Mouse (Mus musculus) adrenal gland, adult 18-20 months (tissue): ENCODE measurements around the gene Hoga1. TPM values are rescaled to one million over a fixed set of nuclear protein-coding genes. Genes with fewer than 3 reads are reported as not detected.

Experiments
- DNase-seq, 2 experiments: peaks; one replicate each; pipeline ENCODE4 v3.0.0; 2021 to 2022; ENCODE audit warnings: low spot score in 2 of 2
- total RNA-seq, 2 experiments: library from RNA; stranded (reverse); gene quantifications; 1 replicate in 1 of 2; 2 replicates in 1 of 2; pipeline ENCODE4 v1.2.3; 2021

Hoga1 gene
- total RNA-seq, 2 experiments from 2014 or later: 4.2 to 6.5 TPM

DNA sequence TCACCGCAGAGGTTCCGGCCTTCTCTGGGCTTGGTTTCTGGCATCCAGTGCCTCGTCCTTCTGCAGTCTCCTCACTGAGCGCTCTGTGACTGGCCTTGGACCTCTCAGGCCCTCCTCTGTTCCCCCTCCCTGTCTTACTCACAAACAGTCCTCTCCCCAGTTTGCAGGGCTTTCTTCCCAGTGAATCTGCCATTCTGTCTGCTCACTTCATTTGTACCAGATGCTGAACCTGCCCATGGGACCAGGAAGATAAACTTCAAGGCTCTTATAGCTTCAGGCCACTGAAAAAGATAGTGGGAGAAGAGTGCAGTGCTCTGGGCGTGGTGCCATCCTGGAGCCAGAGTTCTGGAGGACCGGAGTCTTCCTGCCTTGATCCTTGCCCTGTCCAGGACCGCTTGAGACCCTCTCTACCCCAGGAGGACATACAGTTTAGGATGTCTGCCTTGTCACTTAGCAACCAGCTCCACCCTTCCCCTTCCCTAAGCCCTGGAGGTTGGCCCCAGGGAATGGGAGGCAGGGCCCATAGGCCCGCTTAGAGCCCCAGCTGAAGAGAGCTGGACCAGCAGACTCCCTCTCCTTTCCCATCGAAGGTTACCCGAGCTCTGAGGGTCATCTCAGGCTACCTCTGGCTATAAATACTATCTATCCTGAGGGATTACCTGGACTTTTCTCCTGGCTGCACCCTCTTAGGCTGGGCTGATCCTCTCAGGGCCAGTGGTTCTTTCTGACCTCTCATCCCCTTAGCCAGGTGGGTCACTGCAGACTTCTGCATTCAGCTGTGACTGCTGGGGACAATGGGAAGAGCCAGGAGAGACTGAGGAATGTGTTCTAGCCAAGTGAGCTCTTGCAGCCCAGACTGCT is 23.5 kb upstream of the Hoga1 start:
- no peak for DNase-seq

DNA sequence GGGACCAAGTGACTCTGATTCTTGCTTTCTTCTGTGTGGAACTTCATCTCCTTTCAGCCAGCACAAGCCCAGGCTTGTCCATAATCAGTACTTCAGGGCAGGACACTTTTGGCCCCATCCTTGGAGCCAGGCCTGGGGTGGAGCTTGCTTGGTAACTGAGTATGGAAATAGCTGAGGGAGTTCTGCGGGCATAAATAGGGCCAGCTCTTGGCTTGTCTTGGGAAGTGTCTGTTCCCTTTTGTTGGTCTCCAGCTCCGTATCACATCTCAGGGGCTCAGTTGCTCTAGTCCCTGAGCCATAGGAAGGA is 22.9 kb upstream of the Hoga1 start:
- no peak for DNase-seq

DNA sequence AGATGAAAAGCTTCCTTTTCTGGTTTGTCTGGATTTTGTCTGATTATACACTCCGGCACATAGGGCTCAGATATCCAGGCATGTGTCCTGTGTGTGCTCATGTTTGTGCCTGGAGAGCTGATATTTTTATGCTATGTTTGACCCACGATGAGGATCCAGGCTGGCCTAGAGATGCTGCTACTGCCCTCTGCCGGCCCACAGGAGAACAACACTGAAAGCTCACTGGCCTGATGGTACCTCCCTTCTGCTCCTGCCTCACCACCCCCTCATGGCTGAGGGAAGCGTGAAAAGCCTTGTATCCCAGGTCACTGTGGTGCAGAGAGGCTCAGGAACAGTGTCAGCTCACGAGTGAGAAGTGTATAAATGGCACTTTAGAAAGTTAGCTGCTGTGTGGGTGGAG is 19.3 kb upstream of the Hoga1 start:
- peak; percentile 82 to 87 for DNase-seq

DNA sequence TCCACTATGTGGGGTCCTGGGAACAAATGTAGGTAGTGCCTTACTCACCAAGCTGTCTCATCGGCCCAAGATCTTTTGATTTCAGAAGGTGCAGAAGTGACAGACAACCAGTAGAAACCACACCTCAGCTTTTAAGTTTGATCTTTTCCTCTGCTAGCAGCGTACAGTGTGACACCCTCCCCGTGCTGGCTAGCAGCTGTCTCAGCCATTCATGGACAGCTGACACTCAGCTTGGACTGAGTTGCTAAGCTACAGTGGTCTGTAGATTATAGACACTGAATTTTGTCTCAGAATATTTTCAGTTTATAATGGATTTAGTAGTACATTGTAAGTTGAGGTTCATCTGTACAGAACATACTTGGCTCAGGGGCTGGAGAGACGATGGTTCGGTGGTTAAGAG is 14.3 kb upstream of the Hoga1 start:
- DNase-seq: no peak

DNA sequence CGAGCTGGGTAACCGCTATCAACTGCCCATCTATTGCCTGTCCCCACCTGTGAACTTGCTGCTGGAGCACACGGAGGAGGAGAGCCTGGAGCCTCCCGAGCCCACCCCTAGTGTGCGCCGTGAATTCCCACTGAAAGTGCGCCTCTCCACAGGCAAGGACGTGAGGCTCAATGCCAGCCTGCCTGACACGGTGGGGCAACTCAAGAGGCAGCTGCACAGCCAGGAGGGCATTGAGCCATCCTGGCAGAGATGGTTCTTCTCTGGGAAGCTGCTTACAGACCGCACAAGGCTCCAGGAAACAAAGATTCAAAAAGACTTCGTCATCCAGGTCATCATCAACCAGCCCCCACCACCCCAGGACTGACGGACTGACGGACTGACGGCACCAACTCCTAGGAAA is 11.8 kb upstream of the Hoga1 start:
- no peak for DNase-seq

DNA sequence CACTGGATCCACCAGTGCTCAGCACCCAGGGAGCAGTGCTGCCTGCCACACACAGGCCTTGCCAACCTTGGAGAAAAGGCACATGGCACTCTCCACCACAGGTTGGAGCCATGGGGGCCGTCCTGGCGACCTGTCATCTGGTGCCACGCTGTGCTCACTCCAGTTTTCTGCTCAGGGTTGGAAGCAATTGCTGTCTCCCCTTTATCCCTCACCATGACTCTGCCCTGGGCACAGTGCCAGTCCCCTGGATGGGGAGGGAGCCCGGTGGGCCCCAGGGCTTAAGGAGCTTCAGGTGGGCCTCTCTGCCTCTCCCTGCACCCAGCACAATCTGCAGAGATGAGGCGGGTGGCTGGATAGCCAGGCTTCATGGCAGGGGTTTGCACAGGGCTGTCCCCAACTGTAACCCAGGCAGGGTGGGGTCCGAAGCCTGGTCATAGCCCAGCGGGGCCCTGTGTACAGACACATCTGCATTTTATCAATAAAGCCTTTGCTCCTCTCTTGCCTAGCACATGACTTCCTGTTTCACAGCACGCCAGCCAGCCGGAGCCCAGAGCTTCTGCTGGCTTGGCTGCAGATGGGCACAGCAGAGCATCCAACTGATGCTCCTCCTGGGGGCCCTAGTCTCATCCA is 11.1 kb upstream of the Hoga1 start:
- no peak for DNase-seq

DNA sequence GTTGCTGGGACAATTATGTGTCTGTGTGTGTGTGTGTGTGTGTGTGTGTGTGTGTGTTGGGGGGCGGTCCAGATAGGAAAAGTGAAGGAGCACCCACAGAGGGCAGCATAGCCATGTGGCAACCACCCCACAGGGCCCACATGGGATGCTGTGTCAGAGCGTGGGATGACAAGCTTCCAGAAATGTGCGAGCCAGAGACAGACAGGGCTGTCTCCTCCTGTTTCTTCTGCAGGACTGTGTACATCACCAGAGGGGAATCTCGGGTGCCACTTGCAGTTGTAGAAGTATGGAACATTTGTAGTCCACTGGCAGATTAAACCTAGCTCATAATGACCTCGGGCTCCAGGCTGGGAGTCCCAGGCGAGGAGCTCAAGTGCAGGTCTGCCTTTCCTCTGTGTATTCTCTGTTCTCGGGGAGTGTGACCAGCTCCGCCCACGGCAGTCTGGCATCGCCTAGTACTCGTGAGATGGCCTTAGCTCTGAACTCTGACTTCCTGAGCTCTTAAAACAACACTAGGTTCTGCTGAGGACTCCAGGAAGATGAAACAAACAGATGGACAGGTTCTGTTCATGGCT is 10.4 kb upstream of the Hoga1 start:
- DNase-seq: no peak

DNA sequence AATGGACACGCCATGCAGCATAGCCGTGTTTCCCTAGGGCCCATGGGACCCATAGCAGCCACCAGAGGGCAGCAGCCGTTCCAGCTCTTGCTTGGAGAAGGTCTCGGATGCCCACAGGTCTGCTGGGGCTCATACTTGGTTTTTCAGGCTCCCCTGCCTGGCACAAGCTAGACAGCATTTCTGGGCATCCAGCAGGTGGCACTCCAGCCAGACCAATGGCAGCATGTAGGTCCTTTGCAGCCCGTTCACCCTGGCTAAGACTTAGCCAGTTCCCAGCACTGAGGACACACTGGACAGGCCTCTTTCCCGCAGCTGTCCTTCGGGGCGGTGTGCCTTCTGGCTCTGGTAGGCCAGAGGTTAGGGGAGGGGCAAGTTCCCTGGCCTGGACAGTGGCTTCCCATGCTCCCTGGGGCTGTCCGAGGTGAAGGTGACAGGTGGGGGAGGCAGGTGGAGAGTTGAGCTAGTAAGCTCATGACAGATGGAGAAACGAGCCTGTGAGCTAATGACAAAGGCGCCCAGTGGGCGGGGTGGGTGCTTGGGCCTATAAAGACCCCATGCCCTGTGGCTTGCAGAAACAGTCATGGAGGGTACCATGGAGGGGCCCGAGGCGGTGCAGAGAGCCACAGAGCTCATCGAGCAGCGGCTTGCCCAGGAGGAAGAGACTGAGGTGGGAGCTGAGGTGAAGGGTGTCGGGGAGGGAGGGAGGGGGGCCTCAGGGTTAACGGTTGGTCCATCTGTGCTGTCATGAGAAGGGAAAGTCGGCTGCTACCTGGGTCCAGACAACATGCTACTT is 9.8 kb upstream of the Hoga1 start, which contains the start of gene Ankrd2:
Gene Ankrd2, plus strand, starts transcription at position 545 of the 793 bp plus-strand sequence.
- DNase-seq: peak; percentile 77 to 82

DNA sequence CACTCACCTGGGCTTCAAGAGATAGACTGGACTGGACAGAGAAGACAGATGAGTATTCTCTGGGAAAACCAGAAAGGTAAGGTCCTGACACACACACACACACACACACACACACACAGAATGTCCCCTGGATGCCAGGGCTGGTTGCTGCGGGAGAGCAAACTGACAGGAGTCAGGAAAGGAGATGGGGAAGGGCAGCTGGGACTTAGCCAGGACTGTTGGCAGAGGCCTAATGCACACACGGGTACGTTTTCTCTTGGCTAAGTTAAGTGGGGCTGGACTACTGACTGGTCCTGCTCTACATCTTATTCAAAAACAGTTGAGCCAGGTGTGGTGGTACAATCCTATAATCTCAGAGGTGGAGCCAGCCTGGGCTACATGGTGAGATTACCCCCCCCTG is 9.1 kb upstream of the Hoga1 start:
- DNase-seq: no peak

DNA sequence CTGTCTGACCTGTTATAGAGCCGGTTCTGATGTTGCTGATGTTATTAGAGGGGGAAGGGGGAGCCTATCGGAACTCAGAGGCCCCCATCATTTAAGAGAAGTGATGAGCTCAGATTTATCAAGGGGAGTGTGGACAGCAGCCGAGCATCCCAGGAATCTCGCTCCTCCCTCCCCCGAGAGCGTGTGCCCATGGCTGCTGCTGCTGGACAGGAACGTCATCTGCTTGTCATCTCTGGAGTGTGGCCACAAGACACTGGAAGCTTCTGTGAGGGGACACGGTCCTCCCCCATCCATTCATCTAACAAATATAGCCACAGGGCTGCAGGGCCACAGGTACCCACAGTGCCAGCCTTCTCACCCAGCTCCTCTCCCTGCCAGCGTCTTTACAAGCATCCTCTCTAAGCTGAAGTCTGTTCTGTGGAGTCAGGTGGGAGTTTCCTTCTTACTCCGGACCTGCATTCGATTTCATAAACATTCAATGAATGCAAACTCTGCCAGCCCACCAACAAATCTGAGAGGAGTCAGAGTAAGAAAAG is 8.2 kb upstream of the Hoga1 start:
- no peak for DNase-seq

DNA sequence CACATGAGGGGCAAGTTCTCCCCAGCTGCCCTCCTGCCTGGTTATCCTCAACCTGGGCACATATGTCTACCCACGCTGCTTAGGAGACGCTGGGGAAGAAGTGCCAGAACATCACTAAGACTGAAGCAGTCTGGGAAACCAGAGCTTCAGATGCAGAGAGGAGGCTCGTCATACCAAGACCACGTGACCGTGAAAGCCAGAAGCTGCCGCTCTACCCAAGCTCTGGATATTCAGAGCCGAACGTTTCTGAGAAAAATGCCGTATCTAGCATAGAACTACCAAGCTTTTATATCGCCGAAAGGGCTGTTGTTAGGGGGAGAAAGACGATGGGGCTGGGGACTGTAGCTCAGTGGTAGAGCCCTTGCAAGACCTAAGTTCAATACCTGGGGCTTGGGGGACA is 7.1 kb upstream of the Hoga1 start:
- no peak for DNase-seq

DNA sequence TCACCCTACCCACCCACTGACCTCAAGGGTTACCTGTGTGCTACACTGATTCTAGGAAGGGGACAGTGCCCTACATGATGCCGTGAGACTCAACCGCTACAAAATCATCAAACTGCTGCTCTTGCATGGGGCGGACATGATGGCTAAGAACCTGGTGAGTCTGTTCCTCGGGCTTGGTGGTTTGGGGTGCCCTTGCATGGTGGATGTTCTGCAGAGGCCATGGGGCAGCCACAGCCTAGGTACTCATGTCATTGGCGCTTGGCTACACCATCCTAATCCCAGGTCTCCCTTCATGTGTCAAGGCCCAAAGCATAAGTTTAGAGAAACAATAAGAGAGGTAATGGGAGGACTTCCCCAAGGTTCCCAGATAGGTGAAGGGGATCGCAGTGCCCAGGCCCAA is 1.4 kb upstream of the Hoga1 start:
- no peak for DNase-seq

DNA sequence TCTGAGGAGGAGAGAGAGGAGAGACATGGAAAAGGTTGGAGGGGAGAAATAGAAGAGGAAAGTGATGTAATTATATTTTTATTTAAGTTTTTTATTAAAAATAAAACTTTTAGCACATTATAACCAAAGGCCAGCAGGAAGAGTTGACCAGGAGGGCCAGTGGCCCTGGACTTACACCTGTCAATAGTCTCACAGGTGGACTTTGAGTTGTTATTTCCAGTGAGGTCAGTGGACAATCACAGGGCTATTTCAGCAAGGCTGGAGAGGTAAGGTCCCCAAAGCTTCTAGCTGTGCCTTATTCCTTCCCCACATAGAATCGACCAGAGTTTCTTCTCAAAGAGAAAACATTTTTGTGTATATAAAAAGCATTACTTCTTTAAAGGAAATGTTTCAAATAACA is 4.8 kb downstream of the Hoga1 start:
- DNase-seq: no peak

DNA sequence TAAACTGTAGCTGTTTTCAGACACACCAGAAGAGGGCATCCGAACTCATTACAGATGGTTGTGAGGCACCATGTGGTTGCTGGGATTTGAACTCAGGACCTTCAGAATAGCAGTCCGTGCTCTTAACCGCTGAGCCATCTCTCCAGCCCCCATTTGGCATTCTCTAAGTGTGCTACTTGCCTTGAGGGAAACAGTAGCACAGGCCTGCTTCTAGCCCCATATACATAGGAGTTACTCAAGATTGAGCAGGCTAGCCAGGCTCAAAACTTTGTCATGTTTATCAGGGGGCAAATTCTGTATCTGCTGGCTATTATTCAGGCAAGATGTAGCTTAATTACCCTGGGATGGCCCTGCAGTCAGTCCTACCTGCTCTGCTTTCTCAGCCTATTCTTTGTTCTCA is 5.9 kb downstream of the Hoga1 start:
- no peak for DNase-seq

DNA sequence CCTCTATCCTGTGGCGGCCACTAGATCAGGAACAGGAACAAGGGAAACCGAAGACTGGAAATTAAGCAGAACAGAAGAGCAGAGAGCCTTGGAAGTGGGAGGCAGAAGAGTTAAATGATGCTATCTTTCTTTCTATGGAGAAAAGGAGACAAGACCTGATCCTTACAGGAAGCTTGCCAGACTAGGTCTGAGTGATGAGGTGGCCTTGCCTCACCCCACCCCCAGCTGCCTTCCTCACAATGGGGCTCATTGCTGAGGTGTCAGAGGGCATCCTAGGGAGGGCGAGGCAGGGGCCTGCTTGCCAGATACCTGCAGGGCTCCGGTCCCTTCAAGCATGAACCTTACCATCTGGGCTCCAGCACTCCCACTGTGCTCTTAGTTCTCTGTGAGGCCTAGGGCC is 6.5 kb downstream of the Hoga1 start, which contains the start of gene 4933411K16Rik:
Gene 4933411K16Rik, plus strand, starts transcription at position 301 of the 400 bp plus-strand sequence.
- DNase-seq: no peak

DNA sequence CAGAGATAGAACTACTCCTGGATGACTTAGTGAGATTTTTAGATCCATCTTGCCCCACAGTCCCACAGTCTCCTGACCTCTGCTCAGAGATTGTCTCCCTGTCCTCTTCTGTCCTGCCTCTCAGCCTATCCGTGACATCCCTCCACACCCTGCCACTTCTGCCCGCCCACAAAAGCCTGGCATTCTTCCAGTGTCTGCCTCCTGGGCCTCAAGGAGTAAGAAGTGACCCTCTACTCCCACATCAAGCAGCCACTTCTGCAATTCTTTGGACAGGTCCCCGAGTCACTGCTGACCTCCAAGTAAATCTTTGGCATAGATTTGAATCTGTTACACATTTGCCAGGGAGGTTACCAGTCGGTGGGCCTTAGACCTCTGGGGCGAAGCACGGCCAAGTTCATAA is 8.8 kb downstream of the Hoga1 start:
- no peak for DNase-seq

DNA sequence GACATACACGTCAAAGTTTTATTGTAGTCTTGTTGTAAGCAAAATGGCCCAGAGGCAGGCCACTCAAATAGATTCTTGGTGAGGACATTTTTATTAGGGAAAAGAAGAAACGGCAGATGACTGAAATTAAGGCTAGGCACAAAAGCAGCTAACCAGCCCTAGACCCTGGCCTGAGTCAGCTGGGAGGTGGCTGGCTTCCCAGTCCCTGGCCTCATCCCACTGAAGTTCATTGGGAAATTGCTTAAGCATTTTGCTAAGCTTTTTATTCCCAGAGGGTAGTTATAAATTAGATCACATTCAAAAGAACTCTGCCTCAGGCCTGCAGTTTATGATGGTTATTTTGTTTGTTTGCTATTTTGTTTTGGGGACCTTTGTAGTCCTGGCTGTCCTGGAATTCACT is 10.5 kb downstream of the Hoga1 start:
- DNase-seq: no peak

DNA sequence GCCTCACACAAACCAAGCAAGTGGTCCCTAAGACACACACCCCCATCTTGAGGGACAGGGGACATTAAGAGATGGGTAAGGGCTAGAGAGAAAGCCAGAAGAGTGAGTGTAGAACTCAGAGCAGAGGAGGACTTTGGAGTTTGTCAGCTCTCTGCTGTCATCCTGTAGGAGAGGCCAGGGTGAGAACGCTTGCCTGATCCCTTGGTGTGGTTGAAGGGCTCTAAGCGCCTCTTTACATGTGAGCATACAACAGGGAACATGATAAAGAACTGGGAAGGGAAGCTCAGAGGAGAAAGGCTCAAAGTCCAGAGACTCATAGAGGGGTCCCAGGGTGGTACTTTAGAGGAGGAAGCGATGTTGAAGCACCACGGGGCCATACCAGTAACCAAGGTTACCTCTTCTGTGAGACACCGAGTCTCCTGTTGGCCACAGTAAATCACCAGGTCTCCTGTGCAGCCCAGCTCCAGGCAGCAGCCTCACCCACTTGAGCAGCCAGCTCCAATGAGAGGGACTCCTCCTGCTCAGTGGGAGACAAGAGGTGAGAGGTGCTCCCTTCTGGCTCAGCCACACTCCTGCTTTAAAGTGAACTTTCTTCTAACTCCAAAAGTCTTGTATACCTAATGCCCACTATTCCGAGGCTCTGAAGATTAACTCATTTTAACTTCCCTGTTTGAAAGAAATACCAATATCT is 11.5 kb downstream of the Hoga1 start:
- no peak for DNase-seq

DNA sequence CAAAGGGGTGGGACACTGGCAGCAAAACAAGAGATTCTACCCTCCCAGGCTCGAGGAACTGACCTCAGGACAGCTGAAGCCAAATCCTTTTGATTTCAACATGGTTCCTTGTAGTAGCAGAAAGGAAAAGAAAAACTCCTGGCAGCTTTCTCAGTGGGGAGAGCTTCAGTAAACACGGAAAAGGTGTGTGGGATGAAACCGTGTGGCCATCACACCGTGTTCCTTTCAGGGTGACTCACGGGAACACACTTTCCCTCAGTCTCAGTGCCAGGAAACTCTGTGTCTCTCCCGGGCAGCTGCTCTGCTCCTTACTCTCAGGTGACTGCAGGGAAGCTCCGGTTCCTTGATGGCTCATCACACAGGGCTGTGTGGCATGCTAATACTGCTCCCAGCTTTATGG is 13.0 kb downstream of the Hoga1 start:
- DNase-seq: no peak

DNA sequence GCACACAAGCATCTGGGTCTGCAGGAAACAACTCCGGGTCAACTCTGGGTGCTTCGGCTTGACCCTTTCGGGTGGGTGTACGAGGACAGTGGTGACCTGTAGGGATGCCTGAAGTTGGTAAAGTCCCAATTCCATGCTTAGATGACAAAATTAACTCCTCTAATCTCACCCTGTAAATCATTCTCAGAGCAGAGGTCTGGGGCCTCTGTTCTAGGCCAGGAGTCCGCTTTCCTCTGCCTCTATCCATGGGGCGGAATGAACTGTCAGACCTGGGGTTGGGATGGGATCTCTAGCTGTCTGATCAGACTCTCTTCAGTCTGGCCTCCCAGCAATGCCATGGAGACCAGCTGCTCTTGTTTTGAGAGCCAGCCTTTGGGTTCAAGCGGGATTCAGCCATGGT is 16.0 kb downstream of the Hoga1 start:
- no peak for DNase-seq
